Mouse (Mus musculus) embryonic facial prominence, embryonic 14.5 days (tissue): ENCODE measurements around the gene Atmin. TPM values are rescaled to one million over a fixed set of nuclear protein-coding genes. Genes with fewer than 3 reads are reported as not detected.

Experiments used
- ATAC-seq: fragments of 200-750 bp; cut with Nextera tagmentation; 2 replicates; pipeline ENCODE4 v1.8.0; 2017; ENCODE audit warnings: low read depth, moderate number of reproducible peaks, moderate TSS enrichment
- DNase-seq: peaks from one replicate; pipeline ENCODE4 v3.0.0-alpha.2; 2015; ENCODE audit warnings: low spot score
- H3K27ac ChIP-seq: fragments of 300-500 bp; sonication (generic); replicated peaks from 2 replicates; pipeline ENCODE4 v1.5.1; 2014; ENCODE audit warnings: low read depth, mild to moderate bottlenecking, low read length, moderate library complexity
- H3K27me3 ChIP-seq: fragments of 300-500 bp; sonication (generic); replicated peaks from 2 replicates; pipeline ENCODE4 v1.6.1; 2014; ENCODE audit warnings: low read length; ENCODE audit not compliant: control insufficient read depth, insufficient read depth
- H3K36me3 ChIP-seq: fragments of 300-500 bp; sonication (generic); 2 replicates; pipeline ENCODE4 v1.6.1; 2014; ENCODE audit warnings: low read length, mixed read lengths; ENCODE audit not compliant: control insufficient read depth, insufficient read depth
- H3K4me1 ChIP-seq: fragments of 300-500 bp; sonication (generic); 2 replicates; pipeline ENCODE4 v1.6.1; 2014; ENCODE audit warnings: antibody characterized with exemption, low read length; ENCODE audit not compliant: control insufficient read depth, insufficient read depth
- H3K4me2 ChIP-seq: fragments of 300-500 bp; sonication (generic); 2 replicates; pipeline ENCODE4 v1.6.1; 2014; ENCODE audit warnings: low read depth, mild to moderate bottlenecking, low read length, moderate library complexity, mixed read lengths
- H3K4me3 ChIP-seq: fragments of 300-500 bp; sonication (generic); 2 replicates; pipeline ENCODE4 v1.5.1; 2014; ENCODE audit warnings: low read depth, mild to moderate bottlenecking, low read length
- H3K9ac ChIP-seq: fragments of 300-500 bp; sonication (generic); 2 replicates; pipeline ENCODE4 v1.6.1; 2014; ENCODE audit warnings: low read depth, mild to moderate bottlenecking, low read length, moderate library complexity, mixed read lengths
- H3K9me3 ChIP-seq: fragments of 300-500 bp; sonication (generic); 2 replicates; pipeline ENCODE4 v1.6.1; 2016; ENCODE audit warnings: low read length; ENCODE audit not compliant: control insufficient read depth
- WGBS: fragments of 180-500 bp; shearing (Covaris S2); extraction: QIAGEN DNeasy Blood & Tissue Kit; methylation state at CpG from one replicate; pipeline ENCODE4 v1.1.7; 2014; 5-methylcytosine and 5-hydroxymethylcytosine counted together
- polyA plus RNA-seq: library from polyadenylated mRNA; unstranded; fragments of >200 nt; fragmentation: Nextera tagmentation; extraction: Ambion mirVana; gene quantifications from 2 replicates; pipeline ENCODE4 v1.2.1, GENCODE M21; 2014

Gene Atmin
- polyA plus RNA-seq, result 11.1 and 12.7 TPM in 2 replicates

- Histone ChIP-seq H3K36me3 (peaks cover 13% of the 10 kb centered on the region; the same call in 1 of the 2 replicates), H3K27me3 (no peaks in the 10 kb centered on the region), H3K4me2 (peak within 1 kb of the TSS; percentile 85), H3K4me3 (peak within 1 kb of the TSS; percentile 88), H3K9ac (peak within 1 kb of the TSS; percentile 89), H3K9me3 (no peaks in the 10 kb centered on the region), H3K4me1 (0 out of 2 replicates have a peak, but pooled peaks cover 6% of the 10 kb centered on the region), H3K27ac (no peak within 1 kb of the TSS)
- DNase-seq (peak; percentile 93), ATAC-seq (peak; percentile 90)
- WGBS, result under 1% methylated on average over 16 of the region's 46 CpGs
Observed at GRCm38 (mm10) chr8:116943161-116943554, at the start of gene Atmin. Atmin (plus strand) TSS chr8:116943393.

GRCm38 (mm10) chr8:116893938-116894337 is 49.3 kb upstream of the Atmin start:
- H3K4me1 ChIP-seq, result no peaks in the 10 kb centered on the region
- DNase-seq (no peak), ATAC-seq (no peak)
- no peak overlapping the region for H3K4me3 ChIP-seq
- H3K36me3 ChIP-seq, result peaks cover 10% of the 10 kb centered on the region
- no peak overlapping the region for H3K4me2 ChIP-seq
- no peak overlapping the region for H3K9ac ChIP-seq
- 87% methylated on average over 11 of the region's 11 CpGs for WGBS
- H3K27me3 ChIP-seq, result no peaks in the 10 kb centered on the region
- H3K27ac ChIP-seq, result no peak overlapping the region
- H3K9me3 ChIP-seq, result no peaks in the 10 kb centered on the region

- Histone ChIP-seq H3K4me3 (no peak overlapping the region), H3K4me1 (no peaks in the 10 kb centered on the region), H3K27me3 (no peaks in the 10 kb centered on the region), H3K4me2 (no peak overlapping the region), H3K27ac (no peak overlapping the region), H3K9ac (no peak overlapping the region), H3K36me3 (no peaks in the 10 kb centered on the region), H3K9me3 (no peaks in the 10 kb centered on the region)
- DNase-seq, result no peak
- WGBS, result 90% methylated on average over 6 of the region's 6 CpGs
- no peak for ATAC-seq
Observed at GRCm38 (mm10) chr8:116895521-116895920, 47.7 kb upstream of the Atmin start.

- H3K4me1 ChIP-seq, result no peaks in the 10 kb centered on the region
- no peak overlapping the region for H3K4me3 ChIP-seq
- H3K4me2 ChIP-seq, result no peak overlapping the region
- ATAC-seq, result no peak
- WGBS, result 93% methylated on average over 4 of the region's 4 CpGs
- DNase-seq, result no peak
- H3K27me3 ChIP-seq, result no peaks in the 10 kb centered on the region
- peaks cover 17% of the 10 kb centered on the region for H3K36me3 ChIP-seq
- no peak overlapping the region for H3K9ac ChIP-seq
- no peak overlapping the region for H3K27ac ChIP-seq
- H3K9me3 ChIP-seq, result peaks cover 4% of the 10 kb centered on the region; the same call in 1 of the 2 replicates
Observed at GRCm38 (mm10) chr8:116904736-116905135, 38.5 kb upstream of the Atmin start.

GRCm38 (mm10) chr8:116905252-116905651 is 37.9 kb upstream of the Atmin start:
- Histone ChIP-seq H3K9ac (no peak overlapping the region), H3K27me3 (no peaks in the 10 kb centered on the region), H3K36me3 (peaks cover 17% of the 10 kb centered on the region), H3K4me3 (no peak overlapping the region), H3K4me1 (no peaks in the 10 kb centered on the region), H3K9me3 (peaks cover 4% of the 10 kb centered on the region; the same call in 1 of the 2 replicates), H3K27ac (no peak overlapping the region), H3K4me2 (no peak overlapping the region)
- WGBS, result 89% methylated on average over 4 of the region's 4 CpGs
- no peak for ATAC-seq
- no peak for DNase-seq

GRCm38 (mm10) chr8:116905836-116906235 is 37.4 kb upstream of the Atmin start:
- H3K27ac ChIP-seq, result no peak overlapping the region
- H3K4me1 ChIP-seq, result no peaks in the 10 kb centered on the region
- H3K4me3 ChIP-seq, result no peak overlapping the region
- H3K9ac ChIP-seq, result no peak overlapping the region
- peaks cover 17% of the 10 kb centered on the region for H3K36me3 ChIP-seq
- ATAC-seq, result no peak
- H3K4me2 ChIP-seq, result no peak overlapping the region
- DNase-seq, result no peak
- no peaks in the 10 kb centered on the region for H3K27me3 ChIP-seq
- 100% methylated on average over 4 of the region's 4 CpGs for WGBS
- H3K9me3 ChIP-seq, result peaks cover 4% of the 10 kb centered on the region; the same call in 1 of the 2 replicates

- peak overlapping the region; percentile 80 for H3K4me3 ChIP-seq
- ATAC-seq, result peak; percentile 41
- H3K36me3 ChIP-seq, result peaks cover 15% of the 10 kb centered on the region
- H3K9ac ChIP-seq, result peak overlapping the region; percentile 84
- H3K27me3 ChIP-seq, result no peaks in the 10 kb centered on the region
- H3K27ac ChIP-seq, result peak overlapping the region; percentile 83
- H3K4me1 ChIP-seq, result peaks cover 12% of the 10 kb centered on the region
- H3K4me2 ChIP-seq, result peak overlapping the region; percentile 64
- DNase-seq, result no peak
- H3K9me3 ChIP-seq, result no peaks in the 10 kb centered on the region
- WGBS, result under 1% methylated on average over 18 of the region's 22 CpGs
Observed at GRCm38 (mm10) chr8:116921005-116921336, 22.2 kb upstream of the Atmin start.

GRCm38 (mm10) chr8:116921337-116922059 is 21.7 kb upstream of the Atmin start, which contains the start of the genes Cmc2 and Cenpn:
Cmc2 (minus strand) TSS chr8:116921455.
Cenpn (plus strand) TSS chr8:116921730.
- peak within 1 kb of the TSS; percentile 80 for H3K4me3 ChIP-seq
- H3K27me3 ChIP-seq, result no peaks in the 10 kb centered on the region
- H3K9me3 ChIP-seq, result no peaks in the 10 kb centered on the region
- peaks cover 12% of the 10 kb centered on the region for H3K4me1 ChIP-seq
- H3K36me3 ChIP-seq, result peaks cover 15% of the 10 kb centered on the region; the same call in 1 of the 2 replicates
- H3K27ac ChIP-seq, result peak within 1 kb of the TSS; percentile 83
- DNase-seq, result peak; percentile 98
- ATAC-seq, result peak; percentile 95
- H3K4me2 ChIP-seq, result peak within 1 kb of the TSS; percentile 64
- H3K9ac ChIP-seq, result peak within 1 kb of the TSS; percentile 84
- WGBS, result under 1% methylated on average over 52 of the region's 57 CpGs
